Mouse (Mus musculus) stomach, postnatal 0 days (tissue): ENCODE data around the gene Slc5a4b. TPM values are rescaled to one million over a fixed set of nuclear protein-coding genes. Genes with fewer than 3 reads are reported as not detected.

Experiments used
- ATAC-seq: fragments of 200-750 bp; cut with Nextera tagmentation; 2 replicates; pipeline ENCODE4 v1.8.0; 2017; ENCODE audit not compliant: low FRiP score, low TSS enrichment
- DNase-seq: peaks from one replicate; pipeline ENCODE4 v3.0.0-alpha.2; 2016; ENCODE audit warnings: low spot score
- H3K27ac ChIP-seq: fragments of 300-500 bp; sonication (generic); replicated peaks from 2 replicates; pipeline ENCODE4 v1.5.1; 2014; ENCODE audit warnings: mild to moderate bottlenecking, control low read depth
- H3K27me3 ChIP-seq: fragments of 300-500 bp; sonication (generic); 2 replicates; pipeline ENCODE4 v1.6.1; 2014; ENCODE audit warnings: low read length; ENCODE audit not compliant: control insufficient read depth, insufficient read depth
- H3K36me3 ChIP-seq: fragments of 300-500 bp; sonication (generic); 2 replicates; pipeline ENCODE4 v1.6.1; 2014; ENCODE audit warnings: low read length, mixed read lengths; ENCODE audit not compliant: control insufficient read depth, insufficient read depth
- H3K4me1 ChIP-seq: fragments of 300-500 bp; sonication (generic); replicated peaks from 2 replicates; pipeline ENCODE4 v1.6.1; 2014; ENCODE audit warnings: antibody characterized with exemption; ENCODE audit not compliant: control insufficient read depth, insufficient read depth
- H3K4me2 ChIP-seq: fragments of 300-500 bp; sonication (generic); replicated peaks from 2 replicates; pipeline ENCODE4 v1.6.1; 2014; ENCODE audit warnings: low read depth, mild to moderate bottlenecking, control low read depth, moderate library complexity
- H3K4me3 ChIP-seq: fragments of 300-500 bp; sonication (generic); 2 replicates; pipeline ENCODE4 v1.5.1; 2014; ENCODE audit warnings: low read depth, low read length, control low read depth
- H3K9ac ChIP-seq: fragments of 300-500 bp; sonication (generic); 2 replicates; pipeline ENCODE4 v1.6.1; 2014; ENCODE audit warnings: mild to moderate bottlenecking, low read length, control low read depth, mixed read lengths
- H3K9me3 ChIP-seq: fragments of 300-500 bp; sonication (generic); 2 replicates; pipeline ENCODE4 v1.6.1; 2016; ENCODE audit warnings: low read length; ENCODE audit not compliant: control insufficient read depth
- CTCF ChIP-seq: IDR thresholded peaks from 2 replicates; pipeline ENCODE4 v1.5.1; 2016; ENCODE audit warnings: antibody characterized with exemption, low read depth, mild to moderate bottlenecking, moderate library complexity
- EP300 ChIP-seq: optimal IDR thresholded peaks from 2 replicates; pipeline ENCODE3; 2016; ENCODE audit warnings: antibody characterized with exemption
- WGBS: fragments of 180-500 bp; shearing (Covaris S2); extraction: QIAGEN DNeasy Blood & Tissue Kit; methylation state at CpG from one replicate; pipeline ENCODE4 v1.1.7; 2014; 5-methylcytosine and 5-hydroxymethylcytosine counted together
- microRNA-seq: library from miRNA; unstranded; fragments of <30 nt; microRNA quantifications from one replicate; pipeline ENCODE4, GENCODE M21; 2016
- polyA plus RNA-seq: library from polyadenylated mRNA; unstranded; fragments of >200 nt; fragmentation: Nextera tagmentation; extraction: Ambion mirVana; gene quantifications from 2 replicates; pipeline ENCODE4 v1.2.1, GENCODE M21; 2015

Slc5a4b gene
- polyA plus RNA-seq, 1 experiment from 2014 or later = 0.04 TPM

DNA sequence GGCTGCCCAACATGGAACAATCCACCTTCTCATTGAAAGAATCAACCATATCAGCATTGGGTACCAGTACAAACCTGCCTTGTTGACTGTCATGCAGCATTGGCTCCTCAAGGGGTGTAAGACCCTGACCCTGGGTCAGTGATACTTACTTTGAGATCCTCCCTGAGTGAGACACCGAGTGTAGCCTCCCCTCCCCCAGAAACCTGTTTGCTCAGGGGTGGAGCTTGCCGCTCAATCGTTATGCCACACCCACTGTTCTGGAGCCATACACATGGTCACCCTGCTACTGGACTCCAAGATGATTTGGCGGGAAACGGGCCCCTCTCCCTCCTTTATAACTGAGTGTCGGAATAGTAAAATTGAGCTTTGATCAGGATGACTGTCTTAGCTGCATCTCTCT, 86.8 kb downstream of the Slc5a4b start:
- Histone ChIP-seq H3K4me2 (no peak overlapping the region), H3K9me3 (peaks cover 3% of the 10 kb centered on the region; the same call in 1 of the 2 replicates), H3K27ac (no peak overlapping the region), H3K9ac (no peak overlapping the region), H3K27me3 (no peaks in the 10 kb centered on the region), H3K4me3 (no peak overlapping the region), H3K36me3 (no peaks in the 10 kb centered on the region), H3K4me1 (no peaks in the 10 kb centered on the region)
- DNase-seq = no peak
- no peak for TF ChIP-seq CTCF
- 88% methylated on average over 6 of the region's 6 CpGs for WGBS
- ATAC-seq = no peak

GRCm38 (mm10) chr10:76021728-76022127, 89.0 kb downstream of the Slc5a4b start:
- no peaks in the 10 kb centered on the region for H3K36me3 ChIP-seq
- peaks cover 3% of the 10 kb centered on the region; the same call in 1 of the 2 replicates for H3K9me3 ChIP-seq
- H3K4me2 ChIP-seq = no peak overlapping the region
- DNase-seq (no peak), ATAC-seq (no peak)
- H3K27ac ChIP-seq = no peak overlapping the region
- no peaks in the 10 kb centered on the region for H3K27me3 ChIP-seq
- no peak overlapping the region for H3K9ac ChIP-seq
- no peak for TF ChIP-seq CTCF
- no peak for TF ChIP-seq EP300
- no peaks in the 10 kb centered on the region for H3K4me1 ChIP-seq
- 30% methylated on average over 3 of the region's 3 CpGs for WGBS
- no peak overlapping the region for H3K4me3 ChIP-seq

DNA sequence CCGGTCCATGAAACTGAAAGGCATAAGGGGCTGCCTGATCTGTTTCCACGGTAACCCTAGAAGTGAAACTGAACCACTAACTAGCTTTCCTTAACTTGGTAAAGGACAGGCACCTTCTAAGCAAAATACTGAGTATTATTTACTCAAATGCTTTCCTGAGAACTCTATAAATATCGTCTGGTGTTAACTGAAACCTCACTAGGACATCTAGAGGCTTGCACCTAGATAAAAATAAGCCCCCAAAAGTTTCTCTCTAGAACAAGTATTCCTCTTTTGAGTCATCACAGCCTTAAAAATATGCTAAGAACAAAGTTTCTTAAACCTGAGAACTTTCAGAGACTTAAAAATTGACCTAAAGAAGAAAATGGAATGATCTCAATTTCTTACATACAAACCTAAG, 93.9 kb downstream of the Slc5a4b start:
- Histone ChIP-seq H3K9ac (no peak overlapping the region), H3K4me3 (no peak overlapping the region), H3K9me3 (no peaks in the 10 kb centered on the region), H3K36me3 (no peaks in the 10 kb centered on the region), H3K27ac (no peak overlapping the region), H3K27me3 (no peaks in the 10 kb centered on the region), H3K4me2 (no peak overlapping the region), H3K4me1 (no peaks in the 10 kb centered on the region)
- TF ChIP-seq CTCF (no peak), EP300 (no peak)
- ATAC-seq (no peak), DNase-seq (no peak)
- WGBS = 89% methylated on average over 3 of the region's 3 CpGs

DNA sequence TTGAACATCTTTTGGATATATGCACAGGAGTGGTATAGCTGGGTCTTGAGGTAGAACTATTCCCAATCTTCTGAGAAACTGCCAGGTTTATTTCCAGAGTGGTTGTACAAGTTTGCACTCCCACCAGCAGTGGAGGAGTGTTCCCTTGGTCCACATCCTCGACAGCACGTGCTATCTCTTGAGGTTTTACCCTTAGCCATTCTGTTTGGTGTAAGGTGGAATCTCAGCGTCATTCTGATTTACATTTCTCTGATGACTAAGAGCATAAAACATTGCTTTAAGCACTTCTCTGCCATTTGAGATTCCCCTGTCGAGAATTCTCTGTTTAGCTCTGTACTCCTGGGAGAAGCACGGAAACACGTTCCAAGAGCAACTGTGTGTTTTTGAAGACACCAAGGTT, 97.8 kb downstream of the Slc5a4b start:
- TF ChIP-seq EP300 (no peak), CTCF (no peak)
- DNase-seq (no peak), ATAC-seq (no peak)
- Histone ChIP-seq H3K4me1 (no peaks in the 10 kb centered on the region), H3K9me3 (no peaks in the 10 kb centered on the region), H3K27ac (no peak overlapping the region), H3K4me2 (no peak overlapping the region), H3K27me3 (no peaks in the 10 kb centered on the region), H3K4me3 (no peak overlapping the region), H3K36me3 (no peaks in the 10 kb centered on the region), H3K9ac (no peak overlapping the region)
- 61% methylated on average over 6 of the region's 6 CpGs for WGBS

DNA sequence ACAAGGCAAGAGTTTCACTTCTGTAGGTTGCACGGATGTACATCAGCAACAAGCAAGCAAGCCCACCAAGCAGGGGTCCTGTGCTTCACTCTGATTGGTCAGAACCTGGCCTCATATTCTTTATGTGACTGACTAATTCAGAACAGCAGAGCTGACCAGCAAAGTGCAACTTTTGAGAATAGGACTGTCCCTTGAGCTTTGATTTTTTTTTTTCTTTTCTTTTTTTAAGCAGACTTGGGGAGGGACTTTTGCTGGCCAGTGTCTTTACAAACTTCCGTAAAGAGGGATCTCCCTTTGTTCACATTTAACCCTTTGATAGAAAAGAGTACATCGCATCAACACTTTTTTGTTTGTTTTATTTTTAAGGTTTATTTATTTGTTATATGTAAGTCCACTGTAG, 100.9 kb downstream of the Slc5a4b start:
- Histone ChIP-seq H3K4me1 (no peaks in the 10 kb centered on the region), H3K27me3 (no peaks in the 10 kb centered on the region), H3K27ac (no peak overlapping the region), H3K9ac (no peak overlapping the region), H3K4me2 (no peak overlapping the region), H3K9me3 (no peaks in the 10 kb centered on the region), H3K36me3 (no peaks in the 10 kb centered on the region), H3K4me3 (no peak overlapping the region)
- DNase-seq = no peak
- TF ChIP-seq CTCF (no peak), EP300 (no peak)
- ATAC-seq = no peak
- WGBS = 76% methylated on average over 3 of the region's 3 CpGs

Small RNAs within 50 kb of the gene (microRNA-seq; reads per million reads assigned to microRNA genes)
- not detected for gene Mir6409

Other genes with a start within 250 kb of the Slc5a4b start
- 23.6 and 32.3 TPM in 2 replicates for gene Derl3, start 217.5 kb downstream of the Slc5a4b start, polyA plus RNA-seq
- 81.9 and 82.8 TPM in 2 replicates for gene Smarcb1, start 189.3 kb downstream of the Slc5a4b start, polyA plus RNA-seq
- 232 and 235 TPM in 2 replicates for gene Chchd10, start 177.8 kb downstream of the Slc5a4b start, polyA plus RNA-seq
- 9.9 and 14.6 TPM in 2 replicates for gene Mmp11, start 174.5 kb downstream of the Slc5a4b start, polyA plus RNA-seq
- gene Gm867, start 170.3 kb downstream of the Slc5a4b start, polyA plus RNA-seq = 0.22 TPM in 1 of 2 replicates, not detected in the other
- gene Vpreb3, start 167.9 kb downstream of the Slc5a4b start, polyA plus RNA-seq = 0.16 and 0.22 TPM in 2 replicates
- not detected in 2 replicates for gene Gm5134, start 156.4 kb downstream of the Slc5a4b start, polyA plus RNA-seq
- 5.7 and 6.1 TPM in 2 replicates for gene Zfp280b, start 78.3 kb downstream of the Slc5a4b start, polyA plus RNA-seq
- not detected in 2 replicates for gene Slc5a4a, start 36.5 kb upstream of the Slc5a4b start, polyA plus RNA-seq
- gene Prmt2, start 126.9 kb upstream of the Slc5a4b start, polyA plus RNA-seq = 26.3 and 28.0 TPM in 2 replicates
- 2.1 and 2.6 TPM in 2 replicates for gene S100b, start 142.9 kb upstream of the Slc5a4b start, polyA plus RNA-seq
- gene Dip2a, start 234.3 kb upstream of the Slc5a4b start, polyA plus RNA-seq = 4.0 and 4.5 TPM in 2 replicates